Mouse (Mus musculus) liver, embryonic 14 days (tissue): Measurements from ENCODE around the gene Reep1. TPM values are rescaled to one million over a fixed set of nuclear protein-coding genes. Genes with fewer than 3 reads are reported as not detected.

Experiments
- polyA plus RNA-seq: library from polyadenylated mRNA; depleted of rRNA; stranded (reverse); fragments of >200 nt; gene quantifications from 2 replicates; pipeline ENCODE4 v1.2.3, GENCODE M21; 2012; rRNA removed

Gene Reep1
- polyA plus RNA-seq = 2.1 and 2.3 TPM in 2 replicates

DNA sequence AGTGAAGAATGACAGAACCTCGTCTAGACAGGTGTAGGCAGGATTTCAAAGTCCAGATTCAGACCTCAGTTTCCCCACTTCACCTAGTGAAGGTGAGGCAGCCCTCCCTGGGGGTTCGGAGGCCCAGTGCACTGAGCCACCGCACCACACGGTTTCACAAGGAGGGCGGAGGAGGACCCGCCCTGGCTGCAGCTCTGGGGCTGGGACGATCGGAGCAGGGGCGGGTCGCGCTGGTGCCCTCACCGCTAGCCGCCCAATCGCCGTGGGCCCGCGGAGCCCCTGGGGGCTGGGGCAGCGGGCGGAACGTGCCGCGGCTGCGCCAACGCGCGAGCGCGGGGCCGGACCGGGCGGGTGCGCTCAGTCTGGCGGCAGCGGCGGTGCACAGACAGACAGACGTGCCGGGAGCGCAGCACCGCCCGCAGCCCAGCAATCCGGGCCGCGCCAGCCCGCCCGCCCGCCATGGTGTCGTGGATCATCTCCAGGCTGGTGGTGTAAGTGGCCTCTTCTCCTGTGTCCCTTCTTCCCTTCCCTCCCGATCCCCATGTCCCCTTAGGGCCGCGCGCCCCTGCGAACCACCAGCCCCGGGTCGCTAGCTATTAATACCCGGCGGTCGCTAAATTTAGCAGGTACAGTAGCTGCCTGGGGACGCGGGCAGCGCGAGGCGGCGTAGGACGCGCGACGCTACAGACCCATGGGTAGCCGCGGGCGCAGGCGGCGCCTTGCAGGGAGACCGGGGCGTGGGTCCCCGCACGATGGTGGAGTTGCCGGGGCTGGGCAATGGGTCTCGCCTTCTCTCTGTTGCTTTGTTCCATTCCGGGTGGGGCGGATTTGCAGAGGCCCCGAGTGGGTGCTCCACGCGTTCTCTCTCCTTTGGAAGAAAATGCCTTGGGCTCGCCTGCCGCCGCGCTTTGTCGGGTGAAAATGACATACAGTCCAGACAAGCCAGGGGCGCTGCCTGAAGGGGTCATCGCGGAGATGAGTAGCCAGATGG, at the start of gene Reep1:
Reep1 (plus strand) TSS at position 51 of the 991 bp plus-strand sequence.

DNA sequence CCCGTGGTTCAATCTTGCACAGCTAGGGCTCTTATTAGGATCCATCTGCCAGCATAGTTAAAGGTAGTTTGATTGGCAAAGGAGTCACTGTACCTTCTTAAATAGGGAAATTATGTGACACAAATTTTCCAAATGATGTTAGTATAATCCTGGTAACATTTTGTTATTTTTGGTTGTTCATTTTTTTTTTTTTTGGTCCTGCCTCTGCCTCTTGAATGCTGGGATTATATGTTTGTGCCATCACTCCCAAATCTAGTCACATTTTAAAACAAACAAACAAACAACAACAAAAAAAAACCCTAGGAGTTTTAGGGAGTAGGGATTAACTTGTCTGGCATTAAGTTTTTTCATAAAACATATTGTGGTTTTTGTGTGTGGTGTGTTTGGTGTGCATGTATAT, 119.5 kb downstream of the Reep1 start, which contains the start of gene Mrpl35:
Mrpl35 (minus strand) TSS at position 101 of the 400 bp plus-strand sequence.

GRCm38 (mm10) chr6:71830690-71831580, 123.6 kb downstream of the Reep1 start, which contains the start of gene Immt:
TSS of gene Immt (plus strand) at chr6:71831331.

Other genes starting within 250 kb of the Reep1 start
- gene Rnf103, start 213.7 kb upstream of the Reep1 start, polyA plus RNA-seq = 5.2 and 5.7 TPM in 2 replicates
- 26.6 and 27.1 TPM in 2 replicates for gene Chmp3, start 163.8 kb upstream of the Reep1 start, polyA plus RNA-seq
- 11.6 and 12.9 TPM in 2 replicates for gene Kdm3a, start 74.6 kb upstream of the Reep1 start, polyA plus RNA-seq
- gene Mrpl35, start 119.4 kb downstream of the Reep1 start, polyA plus RNA-seq = 13.3 and 13.5 TPM in 2 replicates
- gene Immt, start 123.8 kb downstream of the Reep1 start, polyA plus RNA-seq = 51.7 and 56.9 TPM in 2 replicates
- gene Ptcd3, start 201.2 kb downstream of the Reep1 start, polyA plus RNA-seq = 33.2 and 36.1 TPM in 2 replicates
- gene Polr1a, start 201.5 kb downstream of the Reep1 start, polyA plus RNA-seq = 9.5 and 9.9 TPM in 2 replicates